Mouse (Mus musculus) olfactory bulb, adult 2 months (tissue): Measurements from ENCODE around the gene Mycl.

ENCODE experiments used
- CTCF ChIP-seq: fragments of 200-500 bp; IDR thresholded peaks from 2 replicates; pipeline ENCODE4 v1.5.1; 2012; ENCODE audit warnings: low read depth, mild to moderate bottlenecking, low read length, moderate library complexity; ENCODE audit not compliant: insufficient read depth
- POLR2A ChIP-seq: fragments of 200-500 bp; IDR thresholded peaks from 2 replicates; pipeline ENCODE4 v1.6.1; 2012; ENCODE audit warnings: mild to moderate bottlenecking, low read depth, low read length, moderate library complexity; ENCODE audit not compliant: insufficient read depth

- TF ChIP-seq CTCF, result no peak
- no peak for TF ChIP-seq POLR2A
Observed at GRCm38 (mm10) chr4:123044842-123045241, 49.4 kb downstream of the Mycl start.
